Mouse (Mus musculus) kidney, embryonic 14.5 days (tissue): ENCODE measurements around the gene Sema5a. TPM values are rescaled to one million over a fixed set of nuclear protein-coding genes. Genes with fewer than 3 reads are reported as not detected.

Source experiments
- ATAC-seq: fragments of 200-750 bp; cut with Nextera tagmentation; 2 replicates; pipeline ENCODE4 v1.8.0; 2017; ENCODE audit warnings: moderate number of reproducible peaks, mild to moderate bottlenecking, moderate TSS enrichment, moderate library complexity; ENCODE audit not compliant: low FRiP score, low TSS enrichment
- H3K27ac ChIP-seq: fragments of 300-500 bp; sonication (generic); 2 replicates; pipeline ENCODE4 v1.5.1; 2014; ENCODE audit warnings: low read depth, mild to moderate bottlenecking, low read length, moderate library complexity, mixed read lengths
- H3K27me3 ChIP-seq: fragments of 300-500 bp; sonication (generic); 2 replicates; pipeline ENCODE4 v1.6.1; 2014; ENCODE audit warnings: mild to moderate bottlenecking, low read length; ENCODE audit not compliant: control insufficient read depth, insufficient read depth
- H3K36me3 ChIP-seq: fragments of 300-500 bp; sonication (generic); 2 replicates; pipeline ENCODE4 v1.6.1; 2014; ENCODE audit warnings: low read length, mixed read lengths; ENCODE audit not compliant: control insufficient read depth, insufficient read depth
- H3K4me1 ChIP-seq: fragments of 300-500 bp; sonication (generic); 2 replicates; pipeline ENCODE4 v1.6.1; 2014; ENCODE audit warnings: low read length, mixed read lengths; ENCODE audit not compliant: control insufficient read depth, insufficient read depth
- H3K4me2 ChIP-seq: fragments of 300-500 bp; sonication (generic); replicated peaks from 2 replicates; pipeline ENCODE4 v1.6.1; 2014; ENCODE audit warnings: low read depth, mild to moderate bottlenecking, low read length
- H3K4me3 ChIP-seq: fragments of 300-500 bp; sonication (generic); 2 replicates; pipeline ENCODE4 v1.5.1; 2014; ENCODE audit warnings: mild to moderate bottlenecking, low read length
- H3K9ac ChIP-seq: fragments of 300-500 bp; sonication (generic); 2 replicates; pipeline ENCODE4 v1.6.1; 2014; ENCODE audit warnings: low read depth, mild to moderate bottlenecking, low read length, moderate library complexity
- H3K9me3 ChIP-seq: fragments of 300-500 bp; sonication (generic); 2 replicates; pipeline ENCODE4 v1.6.1; 2016; ENCODE audit warnings: low read length; ENCODE audit not compliant: control insufficient read depth
- WGBS: fragments of 180-500 bp; shearing (Covaris S2); extraction: QIAGEN DNeasy Blood & Tissue Kit; methylation state at CpG from one replicate; pipeline ENCODE4 v1.1.7; 2014; 5-methylcytosine and 5-hydroxymethylcytosine counted together
- polyA plus RNA-seq: library from polyadenylated mRNA; unstranded; fragments of >200 nt; fragmentation: Nextera tagmentation; extraction: Ambion mirVana; gene quantifications from 2 replicates; pipeline ENCODE4 v1.2.1, GENCODE M21; 2014

The Sema5a gene
- polyA plus RNA-seq, 1 experiment from 2014 or later: 30.2 TPM

GRCm38 (mm10) chr15:32537504-32537792, 292.8 kb downstream of the Sema5a start:
- Histone ChIP-seq H3K9me3 (no peaks in the 10 kb centered on the region), H3K4me1 (no peaks in the 10 kb centered on the region), H3K36me3 (no peaks in the 10 kb centered on the region), H3K27ac (no peak overlapping the region), H3K4me2 (no peak overlapping the region), H3K4me3 (no peak overlapping the region), H3K27me3 (no peaks in the 10 kb centered on the region), H3K9ac (no peak overlapping the region)
- 73% methylated on average over 2 of the region's 2 CpGs for WGBS
- no peak for ATAC-seq

- Histone ChIP-seq H3K9ac (no peak overlapping the region), H3K4me1 (0 out of 2 replicates have a peak, but pooled peaks cover 3% of the 10 kb centered on the region), H3K9me3 (no peaks in the 10 kb centered on the region), H3K36me3 (no peaks in the 10 kb centered on the region), H3K27ac (no peak overlapping the region), H3K27me3 (no peaks in the 10 kb centered on the region), H3K4me2 (no peak overlapping the region), H3K4me3 (no peak overlapping the region)
- WGBS: 84% methylated on average over 3 of the region's 3 CpGs
- no peak for ATAC-seq
These were observed 293.5 kb downstream of the Sema5a start for GRCm38 (mm10) chr15:32538092-32538491.

- H3K27ac ChIP-seq: no peak overlapping the region
- no peak overlapping the region for H3K4me2 ChIP-seq
- ATAC-seq: no peak
- 39% methylated on average over 1 of the region's 1 CpGs for WGBS
- no peak overlapping the region for H3K4me3 ChIP-seq
- H3K9me3 ChIP-seq: no peaks in the 10 kb centered on the region
- H3K4me1 ChIP-seq: 0 out of 2 replicates have a peak, but pooled peaks cover 3% of the 10 kb centered on the region
- no peak overlapping the region for H3K9ac ChIP-seq
- no peaks in the 10 kb centered on the region for H3K27me3 ChIP-seq
- no peaks in the 10 kb centered on the region for H3K36me3 ChIP-seq
These were observed 298.1 kb downstream of the Sema5a start for GRCm38 (mm10) chr15:32542746-32543145.

- no peak for ATAC-seq
- Histone ChIP-seq H3K27ac (no peak overlapping the region), H3K27me3 (no peaks in the 10 kb centered on the region), H3K4me2 (no peak overlapping the region), H3K36me3 (no peaks in the 10 kb centered on the region), H3K9me3 (no peaks in the 10 kb centered on the region), H3K4me1 (0 out of 2 replicates have a peak, but pooled peaks cover 3% of the 10 kb centered on the region), H3K4me3 (no peak overlapping the region), H3K9ac (no peak overlapping the region)
- 90% methylated on average over 3 of the region's 3 CpGs for WGBS
These were observed 298.6 kb downstream of the Sema5a start for GRCm38 (mm10) chr15:32543181-32543580.

GRCm38 (mm10) chr15:32545455-32545854, 300.8 kb downstream of the Sema5a start:
- Histone ChIP-seq H3K36me3 (no peaks in the 10 kb centered on the region), H3K4me2 (no peak overlapping the region), H3K27me3 (no peaks in the 10 kb centered on the region), H3K27ac (no peak overlapping the region), H3K9ac (no peak overlapping the region), H3K4me3 (no peak overlapping the region), H3K4me1 (0 out of 2 replicates have a peak, but pooled peaks cover 3% of the 10 kb centered on the region), H3K9me3 (no peaks in the 10 kb centered on the region)
- peak; percentile 62; the same call in 1 of the 2 replicates for ATAC-seq
- WGBS: 26% methylated on average over 3 of the region's 3 CpGs

- no peak overlapping the region for H3K4me2 ChIP-seq
- no peaks in the 10 kb centered on the region for H3K27me3 ChIP-seq
- H3K4me1 ChIP-seq: 0 out of 2 replicates have a peak, but pooled peaks cover 3% of the 10 kb centered on the region
- no peak overlapping the region for H3K4me3 ChIP-seq
- no peak for ATAC-seq
- H3K9me3 ChIP-seq: no peaks in the 10 kb centered on the region
- H3K27ac ChIP-seq: no peak overlapping the region
- H3K36me3 ChIP-seq: no peaks in the 10 kb centered on the region
- no peak overlapping the region for H3K9ac ChIP-seq
- WGBS: 87% methylated on average over 7 of the region's 7 CpGs
These were observed 302.1 kb downstream of the Sema5a start for GRCm38 (mm10) chr15:32546746-32547145.

GRCm38 (mm10) chr15:32558925-32559324, 314.3 kb downstream of the Sema5a start:
- WGBS: 92% methylated on average over 2 of the region's 2 CpGs
- H3K4me2 ChIP-seq: no peak overlapping the region
- no peaks in the 10 kb centered on the region for H3K36me3 ChIP-seq

GRCm38 (mm10) chr15:32562600-32562999, 318.0 kb downstream of the Sema5a start:
- H3K9ac ChIP-seq: no peak overlapping the region
- no peaks in the 10 kb centered on the region for H3K36me3 ChIP-seq
- no peaks in the 10 kb centered on the region for H3K4me1 ChIP-seq
- no peaks in the 10 kb centered on the region for H3K9me3 ChIP-seq
- 58% methylated on average over 6 of the region's 6 CpGs for WGBS
- no peak overlapping the region for H3K4me2 ChIP-seq
- no peaks in the 10 kb centered on the region for H3K27me3 ChIP-seq
- no peak overlapping the region for H3K27ac ChIP-seq
- no peak overlapping the region for H3K4me3 ChIP-seq
- no peak for ATAC-seq

More at GRCm38 (mm10) chr15:32558925-32559324, 314.3 kb downstream of the Sema5a start:
- Histone ChIP-seq H3K4me1 (no peaks in the 10 kb centered on the region), H3K27ac (no peak overlapping the region), H3K9ac (no peak overlapping the region), H3K9me3 (no peaks in the 10 kb centered on the region), H3K27me3 (no peaks in the 10 kb centered on the region), H3K4me3 (no peak overlapping the region)
- no peak for ATAC-seq

GRCm38 (mm10) chr15:32568181-32568857, 323.7 kb downstream of the Sema5a start:
- H3K27ac ChIP-seq: no peak overlapping the region
- no peak overlapping the region for H3K9ac ChIP-seq
- no peaks in the 10 kb centered on the region for H3K27me3 ChIP-seq
- H3K4me3 ChIP-seq: no peak overlapping the region
- H3K36me3 ChIP-seq: no peaks in the 10 kb centered on the region; the same call in 1 of the 2 replicates
- H3K4me1 ChIP-seq: no peaks in the 10 kb centered on the region
- 94% methylated on average over 3 of the region's 3 CpGs for WGBS
- ATAC-seq: no peak
- no peaks in the 10 kb centered on the region for H3K9me3 ChIP-seq
- no peak overlapping the region for H3K4me2 ChIP-seq
